ENCODE assay signal across 14 mouse cellular contexts in the genomic region with DNA sequence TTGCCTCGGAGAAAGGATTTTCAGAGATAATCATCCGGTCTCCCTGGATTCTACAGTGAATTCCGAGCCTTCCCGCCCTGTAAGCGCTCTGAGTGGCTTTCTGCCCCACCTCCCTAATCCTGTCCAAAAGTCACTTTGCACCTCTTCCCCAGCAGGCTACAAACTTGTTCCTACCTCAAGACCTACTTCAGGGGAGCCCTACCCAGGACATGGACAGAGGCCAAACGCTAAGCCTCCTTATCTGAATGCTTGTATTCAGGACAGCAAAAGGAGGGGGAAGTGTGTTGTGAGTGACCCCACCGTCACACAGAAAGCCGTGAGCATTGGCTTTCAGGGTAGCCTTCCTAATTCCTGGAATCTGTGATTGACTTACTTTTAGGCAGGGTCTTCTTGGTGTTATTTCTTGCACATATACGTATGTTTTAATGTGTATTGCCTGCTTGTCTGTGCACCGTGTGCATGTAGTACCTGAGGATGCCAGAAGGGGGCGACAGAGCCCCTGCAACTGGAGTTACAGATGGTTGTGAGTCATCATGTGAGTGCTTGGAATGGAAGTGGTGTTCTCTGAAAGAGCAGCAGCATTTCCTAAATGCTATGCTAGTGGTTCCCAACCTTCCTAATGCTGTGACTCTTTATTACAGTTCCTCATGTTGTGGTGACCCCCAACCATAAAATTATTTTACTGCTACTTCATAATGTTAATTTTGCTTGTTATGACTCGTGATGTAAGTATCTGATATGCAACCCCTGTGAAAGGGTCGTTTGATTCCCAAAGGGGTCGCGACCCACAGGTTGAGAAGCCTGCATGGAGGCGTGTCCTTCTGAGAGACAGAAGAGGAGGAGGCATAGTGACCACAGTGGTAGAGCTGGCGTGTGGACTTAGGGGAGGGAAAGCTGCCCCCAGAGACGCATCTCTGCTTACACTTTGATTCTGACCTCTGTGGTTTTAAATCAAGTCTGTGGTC. TPM values are rescaled to one million over a fixed set of nuclear protein-coding genes. Genes with fewer than 3 reads are reported as not detected.
DNase-seq lines count a peak whose midpoint lies in the region; ATAC-seq and TF ChIP-seq lines count a peak whose summit lies in the region.
"Had no signal": no experiment of that assay in that cellular context is flagged by ENCODE, and none has a peak within 500 bp of the region (broad histone marks: within the 10 kb centered on the region; RNA-seq: fewer than 3 reads in every experiment).

No protein-coding gene starts in this region.

- H3K4me1 ChIP-seq in hindbrain, postnatal 0 days (ENCODE audit: insufficient read depth, low read length): peaks cover 15% of the 10 kb centered on the region
- H3K4me1 ChIP-seq in hindbrain, embryonic 14.5 days (replicated peaks; ENCODE audit: control insufficient read depth, insufficient read depth, low read length): no peaks in the 10 kb centered on the region

- H3K9ac ChIP-seq in hindbrain, postnatal 0 days (replicated peaks; ENCODE audit: low read length): no peak overlapping the region
- no peak overlapping the region for H3K9ac ChIP-seq in hindbrain, embryonic 14.5 days
- H3K9ac ChIP-seq: forebrain, embryonic 15.5 days; hindbrain, embryonic 15.5 days had no signal

- H3K36me3 ChIP-seq in hindbrain, postnatal 0 days (ENCODE audit: insufficient read depth, low read length): no peaks in the 10 kb centered on the region
- no peaks in the 10 kb centered on the region for H3K36me3 ChIP-seq in hindbrain, embryonic 14.5 days (replicated peaks; ENCODE audit: control insufficient read depth, insufficient read depth)
- H3K36me3 ChIP-seq: forebrain, embryonic 15.5 days; hindbrain, embryonic 15.5 days had no signal

- TF ChIP-seq CTCF in hindbrain, postnatal 0 days (IDR thresholded peaks at IDR 0.05; ENCODE audit: low read depth): peak; percentile 60

- DNase-seq in hindbrain, postnatal 0 days (ENCODE audit: low spot score): no peak
- no peak for DNase-seq in hindbrain, embryonic 14.5 days (ENCODE audit: low spot score)
- DNase-seq in A20 (ENCODE audit: low read depth, low spot score) (peak; percentile 45), MN1 (ENCODE audit: low spot score) (peak; percentile 38)
- DNase-seq in lung, postnatal 10 days: peak; percentile 67
- DNase-seq in spleen, adult 18-20 months: no peak
- DNase-seq in urinary bladder, postnatal 25 days (ENCODE audit: low spot score): no peak
- no peak for DNase-seq in urinary bladder, postnatal 4 days (ENCODE audit: low spot score in 2 of 2)
- DNase-seq: heart, adult 11 months; layer of hippocampus, adult 9-11 months had no signal

- no peak overlapping the region for H3K4me3 ChIP-seq in hindbrain, postnatal 0 days (ENCODE audit: low read length)
- H3K4me3 ChIP-seq in hindbrain, embryonic 14.5 days (replicated peaks; ENCODE audit: low read length): no peak overlapping the region
- H3K4me3 ChIP-seq: forebrain, embryonic 15.5 days; hindbrain, embryonic 15.5 days had no signal

- no peak overlapping the region for H3K4me2 ChIP-seq in hindbrain, postnatal 0 days (ENCODE audit: low read depth, low read length)
- no peak overlapping the region for H3K4me2 ChIP-seq in hindbrain, embryonic 14.5 days (replicated peaks)
- H3K4me2 ChIP-seq: forebrain, embryonic 15.5 days; hindbrain, embryonic 15.5 days had no signal

- 82% methylated on average over 18 of the region's 18 CpGs for WGBS in hindbrain, postnatal 0 days
- WGBS in hindbrain, embryonic 14.5 days: 81% methylated on average over 18 of the region's 18 CpGs

- no peaks in the 10 kb centered on the region; the same call in 1 of the 2 replicates for H3K27me3 ChIP-seq in hindbrain, postnatal 0 days (ENCODE audit: insufficient read depth, low read length)
- H3K27me3 ChIP-seq in hindbrain, embryonic 14.5 days (ENCODE audit: control insufficient read depth, insufficient read depth, low read length): peaks cover 25% of the 10 kb centered on the region

- H3K9me3 ChIP-seq in hindbrain, postnatal 0 days (ENCODE audit: low read length): no peaks in the 10 kb centered on the region
- no peaks in the 10 kb centered on the region for H3K9me3 ChIP-seq in hindbrain, embryonic 14.5 days (ENCODE audit: control insufficient read depth, low read length)
- H3K9me3 ChIP-seq: forebrain, embryonic 15.5 days; hindbrain, embryonic 15.5 days had no signal

- no peak for ATAC-seq in hindbrain, postnatal 0 days
- no peak for ATAC-seq in hindbrain, embryonic 14.5 days (ENCODE audit: low FRiP score)
- ATAC-seq: forebrain, embryonic 15.5 days had no signal

- no peak overlapping the region for H3K27ac ChIP-seq in hindbrain, postnatal 0 days
- H3K27ac ChIP-seq in hindbrain, embryonic 14.5 days: no peak overlapping the region
- H3K27ac ChIP-seq: forebrain, embryonic 15.5 days; hindbrain, embryonic 15.5 days had no signal

RNA-seq across cellular contexts. Expression of a gene that starts 6.1 kb away (rescaled TPM):
- 318 and 347 TPM in 2 replicates for total RNA-seq in hindbrain, postnatal 0 days (2014; rRNA removed)
- polyA plus RNA-seq in hindbrain, postnatal 0 days (2015; fragmentation: Nextera tagmentation; extraction: Ambion mirVana): 229 and 237 TPM in 2 replicates
- 89.1 and 99.3 TPM in 2 replicates for polyA plus RNA-seq in hindbrain, embryonic 14.5 days (2014; fragmentation: Nextera tagmentation; extraction: Ambion mirVana)

RNA-seq across cellular contexts. Expression of a gene that starts 21.3 kb away (rescaled TPM):
- total RNA-seq in hindbrain, postnatal 0 days (2014; rRNA removed): 0.47 and 0.50 TPM in 2 replicates
- 1.2 and 1.5 TPM in 2 replicates for polyA plus RNA-seq in hindbrain, postnatal 0 days (2015; fragmentation: Nextera tagmentation; extraction: Ambion mirVana)
- 0.41 and 0.67 TPM in 2 replicates for polyA plus RNA-seq in hindbrain, embryonic 14.5 days (2014; fragmentation: Nextera tagmentation; extraction: Ambion mirVana)
- polyA plus RNA-seq: embryonic facial prominence, embryonic 11.5 days; liver, embryonic 16.5 days had no signal

RNA-seq across cellular contexts. Expression of a gene that starts 35.2 kb away (rescaled TPM):
- 37.2 and 40.0 TPM in 2 replicates for total RNA-seq in hindbrain, postnatal 0 days (2014; rRNA removed)
- 14.9 and 15.7 TPM in 2 replicates for polyA plus RNA-seq in hindbrain, postnatal 0 days (2015; fragmentation: Nextera tagmentation; extraction: Ambion mirVana)
- polyA plus RNA-seq in hindbrain, embryonic 14.5 days (2014; fragmentation: Nextera tagmentation; extraction: Ambion mirVana): 20.5 and 20.7 TPM in 2 replicates

RNA-seq across cellular contexts. Expression of a gene that starts 36.8 kb away (rescaled TPM):
- total RNA-seq in hindbrain, postnatal 0 days (2014; rRNA removed): 6.3 and 9.0 TPM in 2 replicates
- 31.7 and 33.5 TPM in 2 replicates for polyA plus RNA-seq in hindbrain, postnatal 0 days (2015; fragmentation: Nextera tagmentation; extraction: Ambion mirVana)
- 29.8 and 30.4 TPM in 2 replicates for polyA plus RNA-seq in hindbrain, embryonic 14.5 days (2014; fragmentation: Nextera tagmentation; extraction: Ambion mirVana)

RNA-seq across cellular contexts. Expression of a gene that starts 52.2 kb away (rescaled TPM):
- 87.7 and 90.0 TPM in 2 replicates for total RNA-seq in hindbrain, postnatal 0 days (2014; rRNA removed)
- 172 and 174 TPM in 2 replicates for polyA plus RNA-seq in hindbrain, postnatal 0 days (2015; fragmentation: Nextera tagmentation; extraction: Ambion mirVana)
- 152 and 167 TPM in 2 replicates for polyA plus RNA-seq in hindbrain, embryonic 14.5 days (2014; fragmentation: Nextera tagmentation; extraction: Ambion mirVana)

Comparison
In these comparisons a context has a peak if more than half of its experiments do, and no peak if none do; other contexts are left out.
1. DNase-seq: peak in A20 (single experiment), MN1 (single experiment) and lung, postnatal 10 days (single experiment); none in hindbrain, postnatal 0 days (single experiment), hindbrain, embryonic 14.5 days (single experiment), spleen, adult 18-20 months (0 of 2), urinary bladder, postnatal 25 days (single experiment) and urinary bladder, postnatal 4 days (0 of 2).